Mouse (Mus musculus) forebrain, embryonic 12.5 days (tissue): ENCODE results near the gene Ptpn18. TPM values are rescaled to one million over a fixed set of nuclear protein-coding genes. Genes with fewer than 3 reads are reported as not detected.

Experiments used
- ATAC-seq: fragments of 200-750 bp; cut with Nextera tagmentation; 2 replicates; pipeline ENCODE4 v1.8.0; 2017; ENCODE audit warnings: moderate TSS enrichment; ENCODE audit not compliant: low FRiP score
- H3K27ac ChIP-seq: fragments of 300-500 bp; sonication (generic); 2 replicates; pipeline ENCODE4 v1.5.1; 2016; ENCODE audit warnings: mild to moderate bottlenecking
- H3K27me3 ChIP-seq: fragments of 300-500 bp; sonication (generic); 2 replicates; pipeline ENCODE4 v1.6.1; 2016; ENCODE audit warnings: mild to moderate bottlenecking
- H3K36me3 ChIP-seq: fragments of 300-500 bp; sonication (generic); replicated peaks from 2 replicates; pipeline ENCODE4 v1.6.1; 2016; ENCODE audit warnings: mild to moderate bottlenecking
- H3K4me1 ChIP-seq: fragments of 300-500 bp; sonication (generic); 2 replicates; pipeline ENCODE4 v1.6.1; 2016
- H3K4me2 ChIP-seq: fragments of 300-500 bp; sonication (generic); 2 replicates; pipeline ENCODE4 v1.6.1; 2016; ENCODE audit warnings: mild to moderate bottlenecking, moderate library complexity
- H3K4me3 ChIP-seq: fragments of 300-500 bp; sonication (generic); replicated peaks from 2 replicates; pipeline ENCODE4 v1.5.1; 2016; ENCODE audit warnings: mild to moderate bottlenecking
- H3K9ac ChIP-seq: fragments of 300-500 bp; sonication (generic); 2 replicates; pipeline ENCODE4 v1.6.1; 2016; ENCODE audit warnings: mild to moderate bottlenecking
- H3K9me3 ChIP-seq: fragments of 300-500 bp; sonication (generic); 2 replicates; pipeline ENCODE4 v1.6.1; 2016
- WGBS: fragments of 180-500 bp; shearing (Covaris S2); methylation state at CpG from one replicate; pipeline ENCODE4 v1.1.7; 2016; 5-methylcytosine and 5-hydroxymethylcytosine counted together
- polyA plus RNA-seq: library from polyadenylated mRNA; unstranded; fragments of >200 nt; fragmentation: Nextera tagmentation; extraction: Ambion mirVana; gene quantifications from 2 replicates; pipeline ENCODE4 v1.2.1, GENCODE M21; 2016

The Ptpn18 gene
- polyA plus RNA-seq = 3.3 and 5.4 TPM in 2 replicates

- Histone ChIP-seq H3K27ac (no peak within 1 kb of the TSS), H3K4me1 (peaks cover 8% of the 10 kb centered on the region), H3K36me3 (no peaks in the 10 kb centered on the region), H3K4me3 (peak within 1 kb of the TSS; percentile 57), H3K27me3 (peaks cover 50% of the 10 kb centered on the region), H3K9me3 (no peaks in the 10 kb centered on the region), H3K9ac (peak within 1 kb of the TSS; percentile 58), H3K4me2 (peak within 1 kb of the TSS; percentile 94)
- WGBS = under 1% methylated on average over 48 of the region's 48 CpGs
- ATAC-seq = peak; percentile 94
These were observed at the start of gene Ptpn18 for GRCm38 (mm10) chr1:34459284-34460060. Gene Ptpn18 (plus strand): TSS chr1:34459762.

- Histone ChIP-seq H3K27me3 (0 out of 2 replicates have a peak, but pooled peaks cover 4% of the 10 kb centered on the region), H3K4me3 (no peak overlapping the region), H3K4me2 (no peak overlapping the region), H3K4me1 (no peaks in the 10 kb centered on the region; the same call in 1 of the 2 replicates), H3K9ac (no peak overlapping the region), H3K9me3 (peaks cover 34% of the 10 kb centered on the region), H3K27ac (no peak overlapping the region), H3K36me3 (peaks cover 19% of the 10 kb centered on the region; the same call in 1 of the 2 replicates)
- no peak for ATAC-seq
- WGBS = 98% methylated on average over 2 of the region's 2 CpGs
These were observed 31.1 kb upstream of the Ptpn18 start for GRCm38 (mm10) chr1:34428466-34428865.

GRCm38 (mm10) chr1:34429281-34429680, 30.3 kb upstream of the Ptpn18 start:
- 98% methylated on average over 4 of the region's 4 CpGs for WGBS
- Histone ChIP-seq H3K4me1 (peaks cover 7% of the 10 kb centered on the region), H3K27ac (no peak overlapping the region), H3K4me2 (no peak overlapping the region), H3K9ac (no peak overlapping the region), H3K4me3 (no peak overlapping the region), H3K27me3 (0 out of 2 replicates have a peak, but pooled peaks cover 4% of the 10 kb centered on the region), H3K9me3 (peaks cover 34% of the 10 kb centered on the region), H3K36me3 (peaks cover 19% of the 10 kb centered on the region; the same call in 1 of the 2 replicates)
- no peak for ATAC-seq

GRCm38 (mm10) chr1:34430981-34431380, 28.6 kb upstream of the Ptpn18 start:
- H3K4me2 ChIP-seq = no peak overlapping the region
- H3K27me3 ChIP-seq = 0 out of 2 replicates have a peak, but pooled peaks cover 4% of the 10 kb centered on the region
- H3K36me3 ChIP-seq = peaks cover 19% of the 10 kb centered on the region; the same call in 1 of the 2 replicates
- 98% methylated on average over 3 of the region's 3 CpGs for WGBS
- no peak overlapping the region for H3K4me3 ChIP-seq
- H3K9me3 ChIP-seq = peaks cover 34% of the 10 kb centered on the region
- H3K4me1 ChIP-seq = peaks cover 12% of the 10 kb centered on the region
- no peak overlapping the region for H3K9ac ChIP-seq
- H3K27ac ChIP-seq = no peak overlapping the region
- no peak for ATAC-seq

- H3K27ac ChIP-seq = no peak overlapping the region
- no peak overlapping the region for H3K4me3 ChIP-seq
- ATAC-seq = no peak
- H3K9me3 ChIP-seq = peaks cover 34% of the 10 kb centered on the region
- peaks cover 12% of the 10 kb centered on the region for H3K4me1 ChIP-seq
- no peak overlapping the region for H3K4me2 ChIP-seq
- 96% methylated on average over 9 of the region's 9 CpGs for WGBS
- H3K36me3 ChIP-seq = peaks cover 19% of the 10 kb centered on the region; the same call in 1 of the 2 replicates
- H3K9ac ChIP-seq = no peak overlapping the region
- 0 out of 2 replicates have a peak, but pooled peaks cover 2% of the 10 kb centered on the region for H3K27me3 ChIP-seq
These were observed 28.1 kb upstream of the Ptpn18 start for GRCm38 (mm10) chr1:34431431-34431830.

GRCm38 (mm10) chr1:34432411-34432775, 27.2 kb upstream of the Ptpn18 start:
- peaks cover 12% of the 10 kb centered on the region for H3K4me1 ChIP-seq
- peaks cover 24% of the 10 kb centered on the region for H3K36me3 ChIP-seq
- peak overlapping the region; percentile 63 for H3K9ac ChIP-seq
- H3K27ac ChIP-seq = peak overlapping the region; percentile 84; the same call in 1 of the 2 replicates
- no peaks in the 10 kb centered on the region for H3K27me3 ChIP-seq
- H3K9me3 ChIP-seq = peaks cover 32% of the 10 kb centered on the region
- no peak for ATAC-seq
- WGBS = 31% methylated on average over 13 of the region's 13 CpGs
- H3K4me3 ChIP-seq = peak overlapping the region; percentile 49
- peak overlapping the region; percentile 65 for H3K4me2 ChIP-seq

- Histone ChIP-seq H3K36me3 (peaks cover 24% of the 10 kb centered on the region), H3K27ac (peak overlapping the region; percentile 84), H3K27me3 (no peaks in the 10 kb centered on the region), H3K9me3 (peaks cover 30% of the 10 kb centered on the region), H3K4me1 (peaks cover 12% of the 10 kb centered on the region), H3K4me2 (peak overlapping the region; percentile 65), H3K9ac (peak overlapping the region; percentile 63), H3K4me3 (peak overlapping the region; percentile 49)
- peak; percentile 36 for ATAC-seq
- 5% methylated on average over 35 of the region's 35 CpGs for WGBS
These were observed 26.6 kb upstream of the Ptpn18 start for GRCm38 (mm10) chr1:34432776-34433481.

- no peak; the same call in 1 of the 2 replicates for ATAC-seq
- Histone ChIP-seq H3K4me3 (peak overlapping the region; percentile 58), H3K4me2 (peak overlapping the region; percentile 54), H3K27me3 (no peaks in the 10 kb centered on the region), H3K4me1 (peaks cover 19% of the 10 kb centered on the region), H3K36me3 (peaks cover 24% of the 10 kb centered on the region), H3K27ac (peak overlapping the region; percentile 61; the same call in 1 of the 2 replicates), H3K9ac (peak overlapping the region; percentile 44; the same call in 1 of the 2 replicates), H3K9me3 (peaks cover 30% of the 10 kb centered on the region)
- 5% methylated on average over 19 of the region's 19 CpGs for WGBS
These were observed 25.6 kb upstream of the Ptpn18 start for GRCm38 (mm10) chr1:34433891-34434521.

- ATAC-seq = peak; percentile 22
- Histone ChIP-seq H3K4me1 (peaks cover 19% of the 10 kb centered on the region), H3K27me3 (no peaks in the 10 kb centered on the region), H3K9ac (peak overlapping the region; percentile 62), H3K4me2 (peak overlapping the region; percentile 54), H3K27ac (peak overlapping the region; percentile 85), H3K9me3 (peaks cover 25% of the 10 kb centered on the region), H3K4me3 (peak overlapping the region; percentile 58), H3K36me3 (peaks cover 24% of the 10 kb centered on the region)
- WGBS = under 1% methylated on average over 30 of the region's 30 CpGs
These were observed 24.9 kb upstream of the Ptpn18 start for GRCm38 (mm10) chr1:34434660-34435160.

- Histone ChIP-seq H3K36me3 (peaks cover 16% of the 10 kb centered on the region), H3K4me1 (peaks cover 23% of the 10 kb centered on the region), H3K27me3 (no peaks in the 10 kb centered on the region), H3K4me2 (peak overlapping the region; percentile 54), H3K9ac (peak overlapping the region; percentile 62), H3K9me3 (peaks cover 17% of the 10 kb centered on the region), H3K27ac (peak overlapping the region; percentile 85), H3K4me3 (peak overlapping the region; percentile 58)
- 30% methylated on average over 8 of the region's 8 CpGs for WGBS
- ATAC-seq = no peak
These were observed 24.0 kb upstream of the Ptpn18 start for GRCm38 (mm10) chr1:34435371-34436120.

- peaks cover 10% of the 10 kb centered on the region for H3K36me3 ChIP-seq
- no peak overlapping the region for H3K27ac ChIP-seq
- ATAC-seq = no peak
- peaks cover 30% of the 10 kb centered on the region for H3K4me1 ChIP-seq
- H3K9ac ChIP-seq = no peak overlapping the region
- no peak overlapping the region for H3K4me3 ChIP-seq
- H3K4me2 ChIP-seq = no peak overlapping the region
- WGBS = 73% methylated on average over 3 of the region's 3 CpGs
- H3K9me3 ChIP-seq = peaks cover 8% of the 10 kb centered on the region
- H3K27me3 ChIP-seq = no peaks in the 10 kb centered on the region
These were observed 23.2 kb upstream of the Ptpn18 start for GRCm38 (mm10) chr1:34436374-34436773.
